Mouse (Mus musculus) intestine, postnatal 0 days (tissue): Measurements from ENCODE around the gene Shisal1. TPM values are rescaled to one million over a fixed set of nuclear protein-coding genes. Genes with fewer than 3 reads are reported as not detected.

ENCODE experiments used
- ATAC-seq: fragments of 200-750 bp; cut with Nextera tagmentation; 2 replicates; pipeline ENCODE4 v1.8.0; 2017; ENCODE audit warnings: mild to moderate bottlenecking, moderate TSS enrichment, moderate library complexity
- H3K27ac ChIP-seq: fragments of 300-500 bp; sonication (generic); 2 replicates; pipeline ENCODE4 v1.5.1; 2014; ENCODE audit warnings: mild to moderate bottlenecking, low read depth, low read length, moderate library complexity
- H3K27me3 ChIP-seq: fragments of 300-500 bp; sonication (generic); replicated peaks from 2 replicates; pipeline ENCODE4 v1.6.1; 2014; ENCODE audit warnings: low read length, mixed read lengths; ENCODE audit not compliant: control insufficient read depth, insufficient read depth
- H3K36me3 ChIP-seq: fragments of 300-500 bp; sonication (generic); 2 replicates; pipeline ENCODE4 v1.6.1; 2014; ENCODE audit warnings: mild to moderate bottlenecking, moderate library complexity; ENCODE audit not compliant: control insufficient read depth, insufficient read depth
- H3K4me1 ChIP-seq: fragments of 300-500 bp; sonication (generic); replicated peaks from 2 replicates; pipeline ENCODE4 v1.6.1; 2014; ENCODE audit warnings: antibody characterized with exemption, low read length, mixed read lengths; ENCODE audit not compliant: control insufficient read depth, insufficient read depth
- H3K4me2 ChIP-seq: fragments of 300-500 bp; sonication (generic); replicated peaks from 2 replicates; pipeline ENCODE4 v1.6.1; 2014; ENCODE audit warnings: low read depth, mild to moderate bottlenecking, moderate library complexity
- H3K4me3 ChIP-seq: fragments of 300-500 bp; sonication (generic); 2 replicates; pipeline ENCODE4 v1.5.1; 2014; ENCODE audit warnings: low read depth, low read length
- H3K9ac ChIP-seq: fragments of 300-500 bp; sonication (generic); 2 replicates; pipeline ENCODE4 v1.6.1; 2014; ENCODE audit warnings: mild to moderate bottlenecking, low read depth, low read length
- H3K9me3 ChIP-seq: fragments of 300-500 bp; sonication (generic); 2 replicates; pipeline ENCODE4 v1.6.1; 2016; ENCODE audit warnings: mixed run types; ENCODE audit not compliant: control insufficient read depth
- CTCF ChIP-seq: sonication (generic); IDR thresholded peaks from 2 replicates; pipeline ENCODE4 v1.5.1; 2016; ENCODE audit warnings: low read depth, mild to moderate bottlenecking, control low read depth, antibody characterized with exemption, moderate library complexity
- WGBS: fragments of 180-500 bp; shearing (Covaris S2); extraction: QIAGEN DNeasy Blood & Tissue Kit; methylation state at CpG from one replicate; pipeline ENCODE4 v1.1.7; 2014; 5-methylcytosine and 5-hydroxymethylcytosine counted together
- polyA plus RNA-seq: library from polyadenylated mRNA; unstranded; fragments of >200 nt; fragmentation: Nextera tagmentation; extraction: Ambion mirVana; gene quantifications from 2 replicates; pipeline ENCODE4 v1.2.1, GENCODE M21; 2015

The Shisal1 gene
- polyA plus RNA-seq, 1 experiment from 2014 or later, result 0.70 TPM

GRCm38 (mm10) chr15:84450441-84451183, 3.7 kb upstream of the Shisal1 start:
- Histone ChIP-seq H3K9ac (no peak overlapping the region), H3K4me1 (no peaks in the 10 kb centered on the region), H3K4me2 (peak overlapping the region; percentile 44), H3K27me3 (peaks cover 29% of the 10 kb centered on the region), H3K27ac (no peak overlapping the region), H3K36me3 (no peaks in the 10 kb centered on the region), H3K4me3 (no peak overlapping the region), H3K9me3 (no peaks in the 10 kb centered on the region)
- 6% methylated on average over 21 of the region's 21 CpGs for WGBS
- ATAC-seq, result no peak
- TF ChIP-seq CTCF, result no peak

GRCm38 (mm10) chr15:84445812-84446716, 833 bp downstream of the Shisal1 start:
- Histone ChIP-seq H3K27ac (no peak overlapping the region), H3K27me3 (peaks cover 44% of the 10 kb centered on the region), H3K4me3 (peak overlapping the region; percentile 41), H3K4me1 (no peaks in the 10 kb centered on the region), H3K9me3 (no peaks in the 10 kb centered on the region), H3K9ac (peak overlapping the region; percentile 17; the same call in 1 of the 2 replicates), H3K36me3 (no peaks in the 10 kb centered on the region), H3K4me2 (peak overlapping the region; percentile 70)
- 1% methylated on average over 92 of the region's 99 CpGs for WGBS
- no peak for ATAC-seq
- 0 out of 2 replicates have a peak, but pooled peaks have one; percentile 15 for TF ChIP-seq CTCF

GRCm38 (mm10) chr15:84444181-84444580, 2.7 kb downstream of the Shisal1 start:
- WGBS, result 24% methylated on average over 7 of the region's 7 CpGs
- Histone ChIP-seq H3K36me3 (no peaks in the 10 kb centered on the region), H3K4me2 (no peak overlapping the region), H3K4me1 (no peaks in the 10 kb centered on the region), H3K4me3 (no peak overlapping the region), H3K27me3 (peaks cover 40% of the 10 kb centered on the region), H3K9ac (no peak overlapping the region), H3K27ac (no peak overlapping the region; the same call in 1 of the 2 replicates), H3K9me3 (no peaks in the 10 kb centered on the region)
- ATAC-seq, result no peak
- TF ChIP-seq CTCF, result no peak

GRCm38 (mm10) chr15:84443631-84444030, 3.3 kb downstream of the Shisal1 start:
- H3K4me2 ChIP-seq, result no peak overlapping the region
- 53% methylated on average over 10 of the region's 10 CpGs for WGBS
- H3K9me3 ChIP-seq, result no peaks in the 10 kb centered on the region
- TF ChIP-seq CTCF, result no peak
- no peak overlapping the region for H3K4me3 ChIP-seq
- no peaks in the 10 kb centered on the region for H3K36me3 ChIP-seq
- no peaks in the 10 kb centered on the region for H3K4me1 ChIP-seq
- no peak overlapping the region for H3K27ac ChIP-seq
- H3K9ac ChIP-seq, result no peak overlapping the region
- ATAC-seq, result no peak
- H3K27me3 ChIP-seq, result peaks cover 35% of the 10 kb centered on the region

GRCm38 (mm10) chr15:84441682-84442315, 5.1 kb downstream of the Shisal1 start:
- Histone ChIP-seq H3K9ac (no peak overlapping the region), H3K4me1 (no peaks in the 10 kb centered on the region), H3K9me3 (no peaks in the 10 kb centered on the region), H3K27ac (no peak overlapping the region), H3K27me3 (peaks cover 24% of the 10 kb centered on the region), H3K4me2 (no peak overlapping the region), H3K36me3 (no peaks in the 10 kb centered on the region), H3K4me3 (no peak overlapping the region)
- TF ChIP-seq CTCF, result no peak
- no peak for ATAC-seq
- WGBS, result 62% methylated on average over 14 of the region's 14 CpGs

- Histone ChIP-seq H3K36me3 (no peaks in the 10 kb centered on the region), H3K9ac (no peak overlapping the region), H3K4me2 (no peak overlapping the region), H3K9me3 (no peaks in the 10 kb centered on the region), H3K4me3 (no peak overlapping the region), H3K4me1 (no peaks in the 10 kb centered on the region), H3K27me3 (peaks cover 17% of the 10 kb centered on the region), H3K27ac (no peak overlapping the region)
- TF ChIP-seq CTCF, result no peak
- WGBS, result 52% methylated on average over 3 of the region's 3 CpGs
- ATAC-seq, result no peak
These were observed 6.1 kb downstream of the Shisal1 start for GRCm38 (mm10) chr15:84440820-84441219.
